Mouse (Mus musculus) thymus, adult 2 months (tissue): ENCODE measurements around the gene St6galnac3.

Experiments used
- CTCF ChIP-seq: fragments of 200-500 bp; IDR thresholded peaks from 2 replicates; pipeline ENCODE4 v1.5.1; 2012; ENCODE audit warnings: mild to moderate bottlenecking, control low read depth, low read length, moderate library complexity, borderline replicate concordance; ENCODE audit not compliant: control insufficient read depth, poor library complexity, insufficient read depth; ENCODE audit errors: extremely low read depth
- POLR2A ChIP-seq: fragments of 200-500 bp; IDR thresholded peaks from 2 replicates; pipeline ENCODE4 v1.6.1; 2012; ENCODE audit warnings: mild to moderate bottlenecking, low read length, control low read depth, moderate library complexity; ENCODE audit not compliant: control insufficient read depth, poor library complexity, insufficient read depth; ENCODE audit errors: extremely low read depth

GRCm38 (mm10) chr3:153452299-153452996, 272.5 kb downstream of the St6galnac3 start:
- TF ChIP-seq POLR2A = no peak
- no peak for TF ChIP-seq CTCF
